Mouse (Mus musculus): Measurements from ENCODE around the gene Nsun2. TPM values are rescaled to one million over a fixed set of nuclear protein-coding genes. Genes with fewer than 3 reads are reported as not detected.

Nsun2 gene
- polyA plus RNA-seq, 1 experiment = 63.7 TPM

DNA sequence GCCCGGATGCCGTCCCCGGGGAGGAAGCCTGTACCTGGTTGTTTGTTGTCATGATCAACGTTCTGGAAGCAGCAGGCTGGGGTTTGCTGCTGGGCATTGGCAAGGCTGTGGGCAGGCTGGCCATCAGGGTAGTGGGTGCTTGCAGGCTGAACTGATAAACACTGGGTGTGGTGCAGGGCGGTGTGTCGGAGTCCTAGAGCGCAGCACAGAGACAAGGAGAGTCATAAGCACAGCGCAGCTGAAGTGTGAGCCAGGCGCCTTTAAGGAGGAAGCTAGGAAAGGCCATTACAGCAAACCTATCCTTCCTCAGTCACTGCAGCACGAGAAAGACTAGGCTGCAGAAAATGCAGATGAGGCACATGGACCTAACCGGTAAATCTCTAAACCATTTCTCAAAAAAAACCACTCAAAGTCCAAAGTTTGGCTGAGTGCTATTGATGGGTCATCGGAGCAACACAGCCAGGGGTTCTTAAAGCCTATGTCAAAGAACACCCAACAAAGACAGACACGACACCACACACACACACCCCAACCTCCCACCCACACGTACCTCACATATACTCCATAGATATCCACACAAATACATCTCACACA is 31.3 kb upstream of the Nsun2 start:
- no peak overlapping the region for H3K27ac ChIP-seq (ENCODE audit: insufficient read depth, low read length)
- TF ChIP-seq CTCF (IDR thresholded peaks at IDR 0.05; ENCODE audit: extremely low read depth, insufficient read depth, low read length) (no peak), POLR2A (IDR thresholded peaks at IDR 0.05; ENCODE audit: extremely low read depth, insufficient read depth, low read length) (no peak)
- no peak overlapping the region for H3K4me3 ChIP-seq (ENCODE audit: insufficient read depth, low read length)
- no peaks in the 10 kb centered on the region for H3K4me1 ChIP-seq (ENCODE audit: control insufficient read depth, insufficient read depth, low read length)

DNA sequence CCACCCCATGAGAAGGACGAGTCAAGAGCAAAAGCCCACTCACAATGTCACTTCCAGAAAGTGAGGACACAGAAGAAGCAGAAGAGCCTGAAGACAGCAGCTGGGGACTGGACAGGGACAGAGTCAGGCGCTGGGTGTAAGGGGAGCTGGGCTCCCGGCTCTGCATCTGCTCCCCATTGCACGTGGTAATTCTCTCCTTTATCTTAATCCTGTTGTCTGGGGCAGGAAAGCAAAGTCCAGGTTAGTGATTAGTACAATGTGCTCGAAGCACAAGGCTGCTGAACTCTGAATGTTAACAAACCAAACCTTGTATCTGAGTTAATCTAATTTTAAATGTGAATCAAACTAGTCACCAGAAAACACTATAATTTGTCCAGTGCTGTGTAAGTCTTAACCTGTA is 30.7 kb upstream of the Nsun2 start:
- TF ChIP-seq CTCF (IDR thresholded peaks at IDR 0.05; ENCODE audit: extremely low read depth, insufficient read depth, low read length) = no peak
- no peak for TF ChIP-seq POLR2A (IDR thresholded peaks at IDR 0.05; ENCODE audit: extremely low read depth, insufficient read depth, low read length)
- no peaks in the 10 kb centered on the region for H3K4me1 ChIP-seq (ENCODE audit: control insufficient read depth, insufficient read depth, low read length)
- H3K27ac ChIP-seq (ENCODE audit: insufficient read depth, low read length) = no peak overlapping the region

GRCm38 (mm10) chr13:69506341-69507086 is 27.0 kb upstream of the Nsun2 start:
- no peak for TF ChIP-seq POLR2A (IDR thresholded peaks at IDR 0.05; ENCODE audit: extremely low read depth, insufficient read depth, low read length)
- no peak for TF ChIP-seq CTCF (IDR thresholded peaks at IDR 0.05; ENCODE audit: extremely low read depth, insufficient read depth, low read length)
- H3K4me1 ChIP-seq (ENCODE audit: control insufficient read depth, insufficient read depth, low read length) = peaks cover 5% of the 10 kb centered on the region; the same call in 1 of the 2 replicates
- no peak overlapping the region for H3K27ac ChIP-seq (ENCODE audit: insufficient read depth, low read length)
- H3K4me3 ChIP-seq (ENCODE audit: insufficient read depth, low read length) = no peak overlapping the region

More for the DNA sequence above, 30.7 kb upstream of the Nsun2 start:
- no peak overlapping the region for H3K4me3 ChIP-seq (ENCODE audit: insufficient read depth, low read length)

GRCm38 (mm10) chr13:69507666-69508065 is 25.9 kb upstream of the Nsun2 start:
- H3K27ac ChIP-seq (ENCODE audit: insufficient read depth, low read length) = no peak overlapping the region
- H3K4me3 ChIP-seq (ENCODE audit: insufficient read depth, low read length) = no peak overlapping the region
- TF ChIP-seq CTCF (IDR thresholded peaks at IDR 0.05; ENCODE audit: extremely low read depth, insufficient read depth, low read length) (no peak), POLR2A (IDR thresholded peaks at IDR 0.05; ENCODE audit: extremely low read depth, insufficient read depth, low read length) (no peak)

DNA sequence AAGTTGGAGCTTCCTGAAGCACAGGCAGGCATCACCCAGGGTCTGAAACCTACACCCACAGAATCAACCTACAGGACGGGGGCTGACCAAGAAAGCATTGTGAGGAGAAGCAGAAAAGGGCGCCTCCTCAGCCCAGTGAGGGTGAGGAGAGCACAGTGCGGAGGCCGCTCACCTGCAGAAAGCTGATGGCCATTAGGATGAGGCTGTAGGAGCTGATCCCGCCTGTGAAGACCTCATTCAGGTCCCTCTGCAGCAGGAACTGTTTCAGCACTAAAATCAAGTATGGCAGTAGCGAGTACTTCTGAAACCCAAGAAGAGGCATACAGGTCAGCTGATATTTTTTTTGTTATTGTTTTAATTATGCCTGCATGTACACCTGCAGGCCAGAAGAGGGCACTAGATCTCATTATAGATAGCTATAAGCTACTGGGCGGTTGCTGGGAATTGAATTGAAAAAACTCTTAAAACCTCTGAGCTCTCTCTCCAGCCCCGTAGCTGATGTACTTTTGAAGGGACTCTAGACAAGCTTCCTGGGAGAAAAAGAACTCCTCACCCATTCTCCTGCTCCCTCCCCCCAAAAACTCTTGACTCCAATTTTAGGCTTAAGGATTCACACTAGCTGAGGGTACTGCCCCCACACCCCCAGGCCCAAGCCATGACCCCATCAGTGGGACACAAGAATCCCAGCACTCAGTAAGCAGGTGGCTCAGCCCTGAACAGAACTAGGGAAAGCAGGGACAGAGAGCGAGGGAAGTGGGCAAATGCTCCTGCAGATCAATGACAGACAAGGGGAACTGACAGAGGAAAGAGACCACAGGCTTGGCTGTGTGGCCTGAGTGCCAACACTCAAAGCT is 23.9 kb upstream of the Nsun2 start:
- Histone ChIP-seq H3K4me3 (ENCODE audit: insufficient read depth, low read length) (no peak overlapping the region), H3K4me1 (ENCODE audit: control insufficient read depth, insufficient read depth, low read length) (peaks cover 5% of the 10 kb centered on the region; the same call in 1 of the 2 replicates), H3K27ac (ENCODE audit: insufficient read depth, low read length) (no peak overlapping the region)
- TF ChIP-seq CTCF (IDR thresholded peaks at IDR 0.05; ENCODE audit: extremely low read depth, insufficient read depth, low read length) = 0 out of 2 replicates have a peak, but pooled peaks have one; percentile 7
- no peak for TF ChIP-seq POLR2A (IDR thresholded peaks at IDR 0.05; ENCODE audit: extremely low read depth, insufficient read depth, low read length)

More at GRCm38 (mm10) chr13:69507666-69508065, 25.9 kb upstream of the Nsun2 start:
- H3K4me1 ChIP-seq (ENCODE audit: control insufficient read depth, insufficient read depth, low read length) = peaks cover 5% of the 10 kb centered on the region; the same call in 1 of the 2 replicates

GRCm38 (mm10) chr13:69515091-69515490 is 18.5 kb upstream of the Nsun2 start:
- TF ChIP-seq POLR2A (IDR thresholded peaks at IDR 0.05; ENCODE audit: extremely low read depth, insufficient read depth, low read length) = no peak
- TF ChIP-seq CTCF (IDR thresholded peaks at IDR 0.05; ENCODE audit: extremely low read depth, insufficient read depth, low read length) = no peak
- Histone ChIP-seq H3K4me1 (ENCODE audit: control insufficient read depth, insufficient read depth, low read length) (peaks cover 16% of the 10 kb centered on the region), H3K27ac (ENCODE audit: insufficient read depth, low read length) (no peak overlapping the region), H3K4me3 (ENCODE audit: insufficient read depth, low read length) (no peak overlapping the region)

GRCm38 (mm10) chr13:69517445-69517844 is 16.1 kb upstream of the Nsun2 start:
- H3K4me1 ChIP-seq (ENCODE audit: control insufficient read depth, insufficient read depth, low read length) = peaks cover 18% of the 10 kb centered on the region
- H3K27ac ChIP-seq (ENCODE audit: insufficient read depth, low read length) = no peak overlapping the region
- no peak overlapping the region for H3K4me3 ChIP-seq (ENCODE audit: insufficient read depth, low read length)
- no peak for TF ChIP-seq POLR2A (IDR thresholded peaks at IDR 0.05; ENCODE audit: extremely low read depth, insufficient read depth, low read length)
- TF ChIP-seq CTCF (IDR thresholded peaks at IDR 0.05; ENCODE audit: extremely low read depth, insufficient read depth, low read length) = no peak

DNA sequence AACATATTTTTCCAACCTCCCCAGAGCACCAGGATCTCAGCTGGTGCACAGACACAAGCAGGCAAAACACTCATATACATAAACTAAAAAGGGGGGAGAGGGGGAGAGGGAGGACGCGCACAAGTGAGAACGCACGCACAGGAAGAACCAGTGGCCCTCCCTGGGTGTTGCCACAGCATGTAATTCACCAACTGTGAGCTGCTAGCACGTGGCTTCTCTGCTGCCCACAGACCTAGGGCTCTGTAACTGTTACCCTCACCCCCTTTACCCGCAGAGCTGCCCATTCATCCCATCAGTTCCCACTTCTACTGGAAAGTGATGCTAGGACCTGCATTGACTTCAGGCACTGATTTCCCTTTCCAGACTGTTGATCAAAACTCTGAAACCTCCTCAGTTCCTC is 14.4 kb upstream of the Nsun2 start:
- Histone ChIP-seq H3K4me1 (ENCODE audit: control insufficient read depth, insufficient read depth, low read length) (peaks cover 27% of the 10 kb centered on the region), H3K27ac (ENCODE audit: insufficient read depth, low read length) (no peak overlapping the region), H3K4me3 (ENCODE audit: insufficient read depth, low read length) (no peak overlapping the region)
- TF ChIP-seq POLR2A (IDR thresholded peaks at IDR 0.05; ENCODE audit: extremely low read depth, insufficient read depth, low read length) = no peak
- TF ChIP-seq CTCF (IDR thresholded peaks at IDR 0.05; ENCODE audit: extremely low read depth, insufficient read depth, low read length) = no peak

GRCm38 (mm10) chr13:69522161-69522791 is 11.3 kb upstream of the Nsun2 start:
- Histone ChIP-seq H3K4me3 (ENCODE audit: insufficient read depth, low read length) (no peak overlapping the region), H3K4me1 (ENCODE audit: control insufficient read depth, insufficient read depth, low read length) (peaks cover 35% of the 10 kb centered on the region), H3K27ac (ENCODE audit: insufficient read depth, low read length) (no peak overlapping the region)
- TF ChIP-seq CTCF (IDR thresholded peaks at IDR 0.05; ENCODE audit: extremely low read depth, insufficient read depth, low read length) (no peak), POLR2A (IDR thresholded peaks at IDR 0.05; ENCODE audit: extremely low read depth, insufficient read depth, low read length) (no peak)

Measured in cortical plate, adult 2 months (tissue).